Mouse (Mus musculus): Measurements from ENCODE around the gene Pycard.
"Not testable (repeated sequence)": the region's sequence is repeated elsewhere in the genome, so short reads cannot be mapped to it uniquely, and the experiment has no call there.

Pycard gene

GRCm38 (mm10) chr7:127993341-127993977, at the start of gene Pycard:
Gene Pycard (minus strand): TSS chr7:127993867.
- DNase-seq (ENCODE audit: extremely low spot score) = peak; percentile 34

GRCm38 (mm10) chr7:128042161-128042820, 48.6 kb upstream of the Pycard start:
- not testable (repeated sequence) for DNase-seq (ENCODE audit: extremely low spot score)

- DNase-seq (ENCODE audit: extremely low spot score) = no peak
Observed at GRCm38 (mm10) chr7:128033616-128034015, 39.9 kb upstream of the Pycard start.

GRCm38 (mm10) chr7:128032989-128033293, 39.3 kb upstream of the Pycard start:
- DNase-seq (ENCODE audit: extremely low spot score) = no peak

GRCm38 (mm10) chr7:128032290-128032988, 38.8 kb upstream of the Pycard start:
- DNase-seq (ENCODE audit: extremely low spot score) = no peak

GRCm38 (mm10) chr7:128031403-128031976, 37.8 kb upstream of the Pycard start:
- DNase-seq (ENCODE audit: extremely low spot score) = peak; percentile 31

- no peak for DNase-seq (ENCODE audit: extremely low spot score)
Observed at GRCm38 (mm10) chr7:128025381-128025780, 31.7 kb upstream of the Pycard start.

GRCm38 (mm10) chr7:128024932-128025331, 31.3 kb upstream of the Pycard start:
- no peak for DNase-seq (ENCODE audit: extremely low spot score)

GRCm38 (mm10) chr7:128024364-128024763, 30.7 kb upstream of the Pycard start:
- DNase-seq (ENCODE audit: extremely low spot score) = no peak

GRCm38 (mm10) chr7:128023565-128023964, 29.9 kb upstream of the Pycard start:
- DNase-seq (ENCODE audit: extremely low spot score) = no peak

GRCm38 (mm10) chr7:128022974-128023373, 29.3 kb upstream of the Pycard start:
- no peak for DNase-seq (ENCODE audit: extremely low spot score)

GRCm38 (mm10) chr7:128019187-128019586, 25.5 kb upstream of the Pycard start:
- DNase-seq (ENCODE audit: extremely low spot score) = no peak

GRCm38 (mm10) chr7:128018275-128018674, 24.6 kb upstream of the Pycard start:
- DNase-seq (ENCODE audit: extremely low spot score) = no peak

- DNase-seq (ENCODE audit: extremely low spot score) = no peak
Observed at GRCm38 (mm10) chr7:128016650-128017049, 23.0 kb upstream of the Pycard start.

- DNase-seq (ENCODE audit: extremely low spot score) = not testable (repeated sequence)
Observed at GRCm38 (mm10) chr7:128016134-128016533, 22.5 kb upstream of the Pycard start.

- DNase-seq (ENCODE audit: extremely low spot score) = no peak
Observed at GRCm38 (mm10) chr7:128013116-128013515, 19.4 kb upstream of the Pycard start.

GRCm38 (mm10) chr7:128012136-128012780, 18.6 kb upstream of the Pycard start:
- DNase-seq (ENCODE audit: extremely low spot score) = no peak

GRCm38 (mm10) chr7:128009715-128010340, 16.2 kb upstream of the Pycard start:
- DNase-seq (ENCODE audit: extremely low spot score) = peak; percentile 24

- DNase-seq (ENCODE audit: extremely low spot score) = no peak
Observed at GRCm38 (mm10) chr7:128006193-128006592, 12.5 kb upstream of the Pycard start.

- peak; percentile 20 for DNase-seq (ENCODE audit: extremely low spot score)
Observed at GRCm38 (mm10) chr7:128004487-128005362, 11.1 kb upstream of the Pycard start.

- DNase-seq (ENCODE audit: extremely low spot score) = no peak
Observed at GRCm38 (mm10) chr7:128004150-128004486, 10.5 kb upstream of the Pycard start.

All from embryo, embryonic 9.5 days (tissue).